Mouse (Mus musculus) Muller cell, postnatal 12 days (primary cell): ENCODE results near the gene Nucb1.
"Not testable (repeated sequence)": the region's sequence is repeated elsewhere in the genome, so short reads cannot be mapped to it uniquely, and the experiment has no call there.

Experiments used
- DNase-seq: peaks from one replicate; pipeline ENCODE4 v3.0.0-alpha.2; 2015; ENCODE audit errors: inconsistent ontology term

The Nucb1 gene

DNA sequence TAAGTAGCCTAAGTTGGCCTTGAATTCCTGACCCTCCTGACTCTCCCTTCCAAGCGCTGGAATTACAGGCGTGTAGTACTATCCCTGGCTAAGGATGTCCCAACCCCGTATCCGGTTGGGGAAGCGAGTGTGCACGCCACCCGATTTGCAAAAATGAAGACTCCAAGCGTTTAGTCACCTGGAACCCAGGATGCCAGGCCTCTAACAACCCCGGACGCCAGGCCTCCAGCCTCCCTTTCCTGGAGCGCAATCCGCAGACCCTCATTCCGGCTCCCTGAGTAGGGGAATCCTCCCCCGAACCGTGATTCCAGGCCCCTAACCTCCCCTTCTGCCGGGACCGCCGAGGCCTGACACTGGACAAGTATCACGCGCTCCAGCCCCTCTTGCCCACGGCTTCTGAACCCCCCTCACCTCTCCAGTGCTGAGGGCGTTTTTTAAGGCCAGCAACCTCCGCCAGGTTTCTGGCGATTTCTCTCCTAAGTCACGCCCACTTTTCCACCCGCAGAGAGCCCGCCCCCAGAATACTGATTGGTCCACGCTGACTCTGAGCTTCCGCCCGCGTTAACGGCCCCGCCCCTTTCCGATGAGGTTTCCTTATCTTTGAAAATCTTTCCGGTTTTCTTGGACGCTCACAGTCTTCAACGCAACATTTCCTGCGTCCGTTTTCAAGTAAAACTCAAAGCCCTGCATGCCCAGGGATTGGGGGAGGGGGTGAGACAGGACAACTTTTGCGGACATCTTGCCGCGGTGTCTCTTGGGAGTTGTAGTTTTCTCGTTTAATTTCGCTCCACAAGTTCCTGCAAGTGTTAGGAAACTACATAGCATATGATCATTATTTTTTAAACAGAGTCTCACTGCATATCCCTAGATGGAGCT lies at the start of gene Nucb1:
Gene Nucb1 (minus strand): TSS at position 495 of the 876 bp plus-strand sequence.
- peak; percentile 94 for DNase-seq

DNA sequence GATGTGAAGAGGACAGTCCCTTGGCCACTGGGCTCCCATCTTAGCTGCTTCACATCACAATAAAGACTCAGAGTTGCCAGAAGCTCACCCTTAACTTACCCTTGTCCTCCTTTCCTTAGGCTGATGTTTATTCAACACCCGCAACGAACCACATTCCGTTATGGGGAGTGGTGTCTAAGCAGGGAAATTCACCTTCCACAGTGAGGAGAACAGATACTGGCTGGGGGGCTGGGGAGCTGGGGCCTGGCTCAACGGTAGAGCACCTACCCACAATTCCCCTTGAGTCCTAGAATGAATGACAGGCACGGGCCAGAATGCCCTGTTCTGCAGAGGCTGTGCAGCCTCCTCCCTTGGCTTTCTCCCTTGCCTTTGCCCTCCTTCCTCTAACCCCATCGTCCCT lies 48.7 kb upstream of the Nucb1 start:
- DNase-seq = no peak

DNA sequence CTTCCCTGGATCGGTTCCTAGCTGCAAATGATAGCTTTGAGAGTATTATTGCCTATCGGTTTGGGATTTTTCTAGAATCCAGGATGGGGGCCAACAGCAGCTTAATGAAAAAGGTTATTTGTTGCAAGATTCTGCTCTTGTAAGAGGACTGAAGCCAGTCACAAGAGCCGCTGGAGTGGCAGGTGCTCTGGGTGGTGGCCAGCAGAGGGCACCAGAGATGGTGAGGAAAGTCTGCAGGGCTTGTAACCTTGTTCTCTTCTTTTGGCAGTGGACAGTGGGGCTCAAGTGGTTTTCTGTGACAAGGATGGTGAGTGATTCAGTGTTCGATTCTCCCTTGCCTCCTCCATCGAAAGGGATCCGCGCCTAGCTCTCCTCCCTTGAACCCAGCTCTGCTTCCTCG lies 45.6 kb upstream of the Nucb1 start:
- peak; percentile 67 for DNase-seq

DNA sequence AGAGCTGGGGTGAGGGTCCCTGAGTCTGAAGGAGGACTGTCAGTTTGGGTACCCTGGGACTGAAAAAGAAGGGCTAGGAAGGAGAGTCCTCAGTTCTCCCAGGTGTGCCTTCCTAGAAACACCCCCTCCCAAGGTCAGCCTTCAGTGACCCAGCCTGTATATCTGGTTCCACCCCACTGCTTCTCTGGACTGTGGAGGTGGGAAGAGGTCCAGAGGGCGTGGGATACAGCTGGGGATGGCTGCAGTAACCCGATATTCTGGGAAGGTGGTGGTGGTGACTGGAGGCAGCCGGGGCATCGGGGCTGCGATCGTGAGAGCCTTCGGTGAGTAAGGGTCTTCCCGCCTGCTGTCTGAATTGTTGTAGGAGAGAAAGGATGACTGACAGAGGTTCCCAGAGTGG lies 44.5 kb upstream of the Nucb1 start, which contains the start of gene Hsd17b14:
Gene Hsd17b14 (plus strand): TSS at position 150 of the 400 bp plus-strand sequence.
- DNase-seq = no peak

DNA sequence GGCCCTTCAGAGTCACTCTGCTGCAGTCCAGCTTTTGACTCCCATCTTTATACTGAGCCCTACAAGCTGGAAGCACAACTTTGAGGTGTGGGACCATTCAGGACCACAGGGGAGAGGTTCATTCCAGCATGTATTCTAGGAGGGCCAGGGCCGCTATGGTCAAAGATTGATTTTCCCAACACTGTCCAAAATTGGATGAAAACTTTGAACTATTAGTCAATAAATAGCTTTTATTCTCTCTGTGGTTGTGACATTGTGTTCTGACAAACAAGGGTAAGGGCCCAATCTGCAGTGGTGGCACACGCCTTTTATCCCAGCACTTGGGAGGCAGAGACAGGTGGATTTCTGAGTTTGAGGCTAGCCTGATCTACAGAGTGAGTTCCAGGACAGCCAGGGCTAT lies 43.8 kb upstream of the Nucb1 start:
- DNase-seq = no peak

DNA sequence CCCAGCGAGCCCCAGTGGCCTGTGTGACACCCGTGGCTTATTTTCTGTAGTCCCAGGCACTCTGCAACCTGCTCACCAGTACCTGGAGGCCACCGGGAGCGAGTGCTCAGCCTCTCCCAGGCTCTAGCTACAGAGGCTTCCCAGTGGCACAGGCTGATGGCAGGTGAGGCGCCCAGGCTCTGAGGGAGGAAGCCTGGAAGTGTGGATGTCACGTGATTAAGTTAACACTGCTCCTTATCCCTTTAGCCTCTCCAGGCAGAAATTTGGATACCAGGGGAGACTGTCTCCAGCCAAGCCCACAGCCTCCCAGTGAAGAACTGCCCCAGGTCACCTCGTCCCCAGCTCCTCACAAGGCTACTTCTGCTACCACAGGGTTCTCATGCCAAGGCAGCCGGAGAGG lies 43.3 kb upstream of the Nucb1 start:
- no peak for DNase-seq

DNA sequence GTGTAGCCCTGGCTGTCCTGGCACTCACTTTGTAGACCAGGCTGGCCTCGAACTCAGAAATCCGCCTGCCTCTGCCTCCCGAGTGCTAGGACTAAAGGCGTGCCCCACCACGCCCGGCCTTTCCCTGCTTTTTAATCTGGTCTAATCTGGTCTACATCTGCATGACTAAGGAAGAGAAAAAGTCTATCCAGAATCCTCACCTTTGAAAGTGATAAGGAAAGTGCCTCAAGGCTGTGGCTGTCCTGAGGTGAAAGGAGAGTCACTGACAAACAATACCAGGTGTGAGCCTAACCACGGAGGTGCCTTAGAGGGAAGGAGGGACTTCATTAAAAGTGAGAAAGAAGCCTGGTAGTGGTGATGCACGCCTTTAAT lies 41.3 kb upstream of the Nucb1 start:
- no peak for DNase-seq

DNA sequence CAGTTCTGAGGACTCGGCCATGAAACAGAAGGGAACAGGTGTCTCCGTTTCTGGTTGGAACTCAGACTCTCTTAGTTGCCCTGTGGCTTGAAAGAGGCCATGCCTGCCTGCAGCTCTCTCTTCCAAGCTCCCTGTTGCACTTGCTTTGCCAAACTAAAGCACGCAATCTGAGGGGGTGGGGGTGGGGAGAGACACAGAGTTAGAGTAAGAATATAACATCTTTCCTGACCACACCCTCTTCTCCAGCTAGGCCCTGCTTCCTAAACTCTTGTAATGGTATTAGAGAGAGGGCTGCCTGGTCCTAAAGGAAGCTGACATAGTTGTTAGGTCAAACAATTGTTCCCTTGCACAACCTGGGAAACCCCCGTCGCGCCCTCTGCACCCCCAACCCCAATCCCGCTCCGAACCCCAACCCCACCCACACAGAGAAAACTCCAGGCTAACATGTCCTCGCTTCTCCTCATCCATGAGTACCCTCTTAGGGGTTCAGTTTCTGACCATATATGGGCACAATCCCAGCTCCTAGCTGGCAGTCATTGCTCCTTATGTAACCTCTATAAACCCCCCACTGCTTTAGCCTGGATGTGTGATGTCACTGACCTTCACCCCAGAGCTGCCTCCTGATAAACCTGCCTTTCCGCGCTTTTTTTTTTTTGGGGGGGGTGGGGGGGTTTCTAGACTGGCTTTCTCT lies 40.8 kb upstream of the Nucb1 start:
- DNase-seq = no peak

DNA sequence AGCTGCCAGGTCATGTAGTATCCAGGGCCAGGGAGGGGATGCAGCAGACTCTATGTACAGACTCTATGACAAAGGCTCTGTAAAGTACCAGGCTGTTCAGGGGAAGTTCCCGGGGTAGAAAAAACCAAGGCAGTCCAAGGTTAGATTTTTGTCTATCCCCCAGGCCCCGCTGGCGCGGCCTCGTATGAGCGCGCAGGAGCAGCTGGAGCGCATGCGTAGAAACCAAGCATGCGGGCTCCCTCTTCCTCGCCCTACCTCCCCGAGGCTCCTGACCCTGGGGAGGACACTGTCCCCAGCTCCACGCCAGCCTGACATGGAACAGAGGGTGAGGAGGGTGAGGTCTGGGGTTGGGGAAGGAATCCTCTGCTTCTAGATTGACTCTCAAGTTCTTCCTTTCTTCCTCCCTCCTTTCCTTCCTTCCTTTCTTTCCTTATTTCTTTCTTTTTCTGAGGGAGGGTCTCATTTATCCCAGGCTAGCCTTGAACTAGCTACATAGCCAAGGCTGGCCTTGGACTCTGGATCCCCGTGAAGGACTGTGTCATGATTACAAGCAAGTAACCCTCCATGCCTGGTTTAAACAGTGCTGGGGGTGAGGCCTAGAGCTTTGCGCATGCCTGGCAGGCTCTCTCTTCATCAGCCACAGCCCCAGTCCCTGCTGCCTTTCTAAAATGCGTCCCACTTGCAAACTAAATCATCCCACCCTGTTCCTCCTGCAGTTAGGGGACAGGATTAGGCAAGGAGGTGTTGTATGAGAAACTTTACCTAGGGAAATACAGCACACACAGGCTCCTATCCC lies 39.6 kb upstream of the Nucb1 start:
- DNase-seq = no peak

DNA sequence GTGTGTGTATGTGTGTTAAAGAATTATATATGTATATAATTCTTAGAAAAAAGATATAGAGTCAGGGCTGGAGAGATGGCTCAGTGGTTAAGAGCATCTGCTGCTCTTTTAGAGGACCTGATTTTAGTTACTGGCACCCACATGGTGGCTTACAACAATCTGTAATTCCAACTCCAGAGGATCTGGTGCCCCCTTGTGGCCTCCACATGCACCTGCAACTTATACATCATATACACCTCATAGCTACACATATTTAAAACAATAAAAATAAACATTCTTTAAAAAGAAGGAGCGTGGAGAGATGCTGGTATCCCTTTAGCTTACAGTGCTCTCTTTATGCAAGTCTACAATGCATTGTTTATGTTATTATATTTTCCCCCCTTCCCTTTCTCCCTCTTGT lies 34.3 kb upstream of the Nucb1 start:
- no peak for DNase-seq

DNA sequence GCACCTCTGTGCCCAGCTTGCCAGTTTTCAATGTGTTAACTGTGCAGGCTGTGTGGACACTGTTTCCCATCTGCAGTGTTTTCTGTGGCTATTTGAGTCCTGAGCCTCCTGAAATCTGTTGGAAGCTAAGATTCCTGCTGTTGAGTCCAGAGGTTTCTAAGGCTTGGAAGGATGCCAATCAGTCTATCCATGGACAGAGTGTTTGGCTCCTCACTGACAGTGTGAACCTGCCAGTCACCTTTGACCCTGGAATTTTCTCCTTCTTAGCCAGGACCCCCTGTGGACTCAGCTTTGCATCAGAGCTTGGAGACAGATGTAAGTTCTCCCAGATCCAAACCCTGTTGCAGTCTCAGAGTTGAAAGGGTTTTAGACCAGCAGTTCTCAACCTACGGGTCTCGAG lies 30.0 kb upstream of the Nucb1 start:
- DNase-seq = no peak

DNA sequence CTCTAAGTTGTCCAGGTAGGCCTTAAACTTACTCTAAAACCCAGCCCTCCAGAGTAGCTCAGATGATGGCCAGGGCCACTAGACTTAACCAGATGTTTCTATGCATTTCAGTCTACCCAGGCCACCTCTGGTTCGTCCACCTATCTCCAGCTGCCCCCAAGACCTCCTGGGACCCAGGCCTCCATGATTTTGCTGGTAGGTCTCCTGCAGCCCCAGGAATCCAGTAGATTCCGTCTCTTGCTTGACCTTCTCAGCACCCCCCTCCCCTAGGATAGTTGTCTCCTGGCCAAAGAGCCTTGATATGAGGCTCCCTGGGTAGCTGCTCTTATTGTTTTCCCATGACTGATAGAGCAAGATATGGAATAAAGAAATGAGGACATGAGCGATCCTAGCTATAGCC lies 28.9 kb upstream of the Nucb1 start:
- no peak for DNase-seq

DNA sequence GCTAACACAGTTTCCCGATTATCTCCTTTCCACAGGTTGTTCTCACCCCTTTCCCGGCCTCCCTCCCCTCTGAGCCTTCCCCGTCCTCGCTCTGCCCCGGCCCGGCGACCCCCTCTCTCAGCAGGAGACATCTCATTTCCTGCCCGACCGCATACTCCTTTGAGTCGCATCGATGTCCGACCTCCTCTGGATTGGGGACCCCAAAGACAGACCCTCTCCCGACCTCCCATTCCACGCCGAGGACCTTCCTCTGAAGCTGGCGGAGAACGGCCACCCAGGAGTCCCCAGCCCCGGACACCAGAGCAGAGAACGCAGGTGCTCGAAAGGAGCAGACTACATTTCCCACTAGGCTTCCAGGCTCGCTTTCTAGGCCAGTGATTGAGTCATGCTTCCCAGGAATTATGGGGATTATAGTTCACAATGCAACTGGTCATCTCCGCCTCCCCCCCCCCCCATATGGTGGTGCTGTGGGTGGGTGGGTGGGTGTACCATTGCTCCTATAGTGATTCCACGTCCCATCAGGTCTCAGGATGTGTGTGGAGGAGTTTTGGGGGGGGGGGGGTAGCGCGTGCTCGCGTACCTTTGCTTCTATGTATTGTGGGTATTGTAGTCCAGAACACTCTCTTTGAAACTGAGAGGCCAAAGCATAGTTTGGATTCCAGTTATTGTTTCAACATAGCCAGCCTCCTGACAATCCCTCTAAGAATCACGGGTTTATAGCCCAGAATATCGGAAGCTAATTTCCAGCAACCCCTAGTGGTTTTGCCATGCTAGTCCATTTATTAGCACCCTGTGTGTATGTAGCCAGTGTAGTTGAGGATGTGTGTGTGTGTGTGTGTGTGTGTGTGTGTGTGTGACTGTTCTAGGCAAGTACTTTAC lies 28.2 kb upstream of the Nucb1 start:
- peak; percentile 87 for DNase-seq

DNA sequence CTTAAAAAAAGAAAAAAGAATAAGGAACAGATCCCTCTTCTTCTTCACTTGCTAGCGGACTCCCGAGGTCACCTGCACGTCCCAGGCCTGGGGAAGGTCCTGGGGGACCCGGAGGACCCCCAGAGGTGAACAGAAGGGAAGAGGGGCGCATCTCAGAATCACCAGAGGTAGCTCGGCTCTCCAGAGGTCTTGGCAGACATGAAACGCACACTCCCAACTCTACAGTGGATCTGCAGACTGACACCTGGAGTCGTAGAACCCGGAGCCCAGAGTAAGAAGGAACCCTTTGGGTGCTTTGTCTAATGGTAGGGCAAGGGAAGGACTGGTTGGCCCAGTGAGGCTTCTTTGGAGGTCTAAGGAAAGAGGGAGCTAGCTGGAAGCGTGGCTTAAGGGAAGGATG lies 27.4 kb upstream of the Nucb1 start:
- no peak for DNase-seq

DNA sequence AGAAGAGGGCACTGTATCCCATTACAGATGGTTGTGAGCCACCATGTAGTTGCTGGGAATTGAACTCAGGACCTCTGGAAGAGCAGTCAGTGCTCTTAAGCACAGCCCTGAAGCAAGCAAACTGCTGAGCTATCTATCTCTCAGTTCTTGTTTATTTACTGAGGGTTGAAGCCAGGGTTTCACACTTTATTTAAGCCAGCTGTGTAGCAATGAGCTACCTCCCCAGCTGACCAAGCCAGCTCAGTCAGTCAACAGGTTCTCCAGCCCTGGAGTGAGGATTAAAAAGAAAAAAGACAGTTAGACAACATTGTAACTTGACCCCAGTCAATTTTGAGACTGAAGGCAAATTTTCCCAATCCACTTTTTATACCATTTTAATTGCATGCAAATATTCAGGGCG lies 25.5 kb upstream of the Nucb1 start:
- DNase-seq = no peak

DNA sequence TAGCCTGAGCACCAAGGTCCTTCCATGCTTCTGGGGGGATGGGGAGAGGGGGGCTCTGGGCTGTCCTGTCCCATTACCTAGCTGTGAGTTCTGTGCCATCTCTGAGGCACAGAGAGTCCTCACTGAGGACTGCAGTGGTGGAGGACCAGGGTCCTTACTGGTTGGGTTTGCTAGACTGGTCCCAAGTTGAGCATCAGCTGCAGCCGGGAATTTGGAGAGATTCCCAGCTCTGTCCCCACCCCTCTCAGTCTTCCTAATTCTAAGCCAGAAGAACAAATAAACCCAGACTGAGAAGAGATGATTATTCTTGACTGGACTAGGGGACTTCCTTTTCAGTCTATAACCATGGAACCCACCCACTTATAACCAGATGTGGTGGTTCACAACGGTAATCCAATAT lies 20.4 kb upstream of the Nucb1 start:
- peak; percentile 59 for DNase-seq

DNA sequence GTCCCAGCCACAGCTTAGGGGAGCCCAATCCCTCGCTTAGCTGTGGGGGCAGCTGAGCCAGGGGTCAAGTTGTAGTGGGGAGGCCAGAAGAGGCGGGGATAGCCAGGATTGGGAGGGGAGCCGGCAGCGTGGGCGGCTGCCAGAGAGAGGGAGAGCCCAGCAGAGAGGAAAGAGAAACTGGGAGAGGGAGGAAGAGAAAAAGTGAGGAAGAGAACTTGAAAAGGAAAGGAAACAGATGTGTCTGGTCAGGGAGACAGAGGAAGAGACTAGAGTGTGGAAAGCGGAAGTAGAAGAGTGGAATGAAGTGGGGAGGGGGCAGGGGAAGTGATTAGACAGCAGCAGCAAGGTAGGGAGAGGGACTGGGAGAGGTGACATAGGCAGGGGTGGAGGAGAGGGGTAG lies 19.3 kb upstream of the Nucb1 start:
- peak; percentile 72 for DNase-seq

DNA sequence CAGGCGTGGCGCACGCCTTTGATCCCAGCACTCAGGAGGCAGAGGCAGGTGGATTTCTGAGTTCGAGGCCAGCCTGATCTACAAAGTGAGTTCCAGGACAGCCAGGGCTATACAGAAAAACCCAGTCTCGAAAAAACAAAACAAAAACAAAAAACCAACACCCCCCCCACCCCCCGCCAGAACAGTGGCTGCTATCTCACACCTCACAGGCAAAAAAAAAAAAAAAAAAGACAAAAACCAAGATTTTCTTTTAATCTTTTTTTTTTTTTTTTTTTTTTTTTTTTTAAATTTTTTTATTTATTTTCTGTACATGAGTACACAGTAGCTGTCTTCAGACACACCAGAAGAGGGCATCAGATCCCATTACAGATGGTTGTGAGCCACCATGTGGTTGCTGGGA lies 17.0 kb upstream of the Nucb1 start:
- not testable (repeated sequence) for DNase-seq

DNA sequence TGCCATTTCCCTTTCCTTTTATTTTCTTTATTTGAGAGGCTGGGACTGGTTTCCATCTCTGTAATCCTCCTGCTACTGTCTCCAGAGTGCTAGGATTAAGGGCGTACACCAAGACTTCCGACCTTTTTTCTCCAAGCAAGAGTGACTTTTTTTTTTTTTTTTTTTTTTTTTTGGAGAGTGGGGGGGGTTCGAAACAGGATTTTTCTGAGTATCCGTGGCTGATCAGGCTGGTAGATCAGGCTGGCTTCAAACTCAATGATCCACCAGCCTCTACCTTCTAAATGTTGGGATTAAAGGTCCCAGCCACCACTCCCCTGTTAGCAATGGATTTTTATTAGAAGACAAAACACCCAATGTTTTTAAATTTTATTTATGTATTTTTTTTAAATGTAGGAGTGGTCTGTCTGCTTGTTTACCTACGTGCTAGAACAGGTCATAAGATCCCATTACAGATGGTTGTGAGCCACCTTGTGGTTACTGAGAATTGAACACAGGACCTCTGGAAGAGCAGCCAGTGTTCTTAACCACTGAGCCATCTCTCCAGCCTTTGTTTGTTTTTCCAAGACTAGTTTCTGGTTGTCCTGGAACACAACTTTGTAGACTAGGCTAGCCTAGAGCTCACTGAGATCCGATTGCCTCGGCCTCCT lies 16.4 kb upstream of the Nucb1 start:
- peak; percentile 42 for DNase-seq

DNA sequence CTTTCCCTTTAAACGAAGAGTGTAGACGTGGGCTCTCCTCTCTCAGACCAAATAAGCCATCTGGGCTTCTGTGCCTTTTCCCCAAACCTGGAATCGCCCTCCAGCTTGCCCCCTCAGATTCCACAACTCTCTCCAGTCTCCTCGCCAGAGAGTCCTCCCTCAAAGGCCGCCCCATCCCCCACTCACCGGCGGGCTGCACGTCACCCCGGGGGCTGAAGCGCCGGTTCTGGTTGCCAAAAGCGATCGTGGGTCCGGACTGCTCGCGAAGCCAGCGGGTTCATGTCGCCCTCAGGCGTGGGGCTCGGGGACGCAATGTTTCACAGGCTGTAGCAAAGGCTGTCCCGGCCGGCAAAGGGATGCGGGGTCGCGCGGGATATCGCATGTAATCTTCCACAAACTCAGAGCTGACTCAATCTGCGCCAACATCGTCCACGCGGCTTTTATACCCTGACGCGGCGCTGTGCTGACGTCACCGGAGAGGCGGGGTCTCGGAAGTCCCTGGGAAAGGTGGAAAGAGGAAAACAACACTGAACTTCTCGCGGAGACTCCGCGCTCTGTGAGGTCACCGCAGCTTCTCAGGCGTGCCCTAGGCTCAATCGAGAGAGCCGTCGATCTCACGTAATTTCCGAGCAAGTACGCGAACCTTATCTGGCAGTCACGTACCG lies 15.7 kb upstream of the Nucb1 start, which contains the start of the genes Ppp1r15a and Plekha4:
Gene Ppp1r15a (minus strand): TSS at position 460 of the 665 bp plus-strand sequence.
Gene Plekha4 (plus strand): TSS at position 522 of the 665 bp plus-strand sequence.
- DNase-seq = peak; percentile 97
